Mouse (Mus musculus) kidney, adult 2 months (tissue): ENCODE data around the gene Pdzd2.

Experiments used
- CTCF ChIP-seq: fragments of 200-500 bp; conservative IDR thresholded peaks from 2 replicates; pipeline ENCODE4 v1.5.1; 2011; ENCODE audit warnings: low read depth, mild to moderate bottlenecking, control low read depth, low read length, moderate library complexity, mixed read lengths; ENCODE audit not compliant: insufficient read depth, insufficient read length
- POLR2A ChIP-seq: fragments of 200-500 bp; IDR thresholded peaks from one replicate; pipeline ENCODE4 v1.6.1; 2011; ENCODE audit warnings: low read depth, low read length, control low read depth

- TF ChIP-seq CTCF (no peak), POLR2A (no peak)
These were observed 133.4 kb downstream of the Pdzd2 start for GRCm38 (mm10) chr15:12606306-12606705.
